Mouse (Mus musculus) E14TG2a.4 (cell line): ENCODE measurements around the gene Pik3r6.

Source experiments
- CTCF ChIP-seq: conservative IDR thresholded peaks from 2 replicates; pipeline ENCODE4 v1.5.1; 2014; ENCODE audit warnings: low read length
- NANOG ChIP-seq: IDR thresholded peaks from 2 replicates; pipeline ENCODE4 v1.6.1; 2014; ENCODE audit warnings: borderline replicate concordance, low read length, mixed read lengths
- POU5F1 ChIP-seq: IDR thresholded peaks from 2 replicates; pipeline ENCODE4 v1.6.1; 2014; ENCODE audit warnings: low read length, borderline replicate concordance

- no peak for TF ChIP-seq CTCF
- TF ChIP-seq POU5F1, result no peak
- TF ChIP-seq NANOG, result no peak
Observed at GRCm38 (mm10) chr11:68492592-68492991, 10.2 kb upstream of the Pik3r6 start.
